In genomic region chr7:135528515-135528914, GRCm38 (mm10) we compare ENCODE assay signal across 32 mouse cellular contexts. TPM values are rescaled to one million over a fixed set of nuclear protein-coding genes. Genes with fewer than 3 reads are reported as not detected.
DNase-seq lines count a peak whose midpoint lies in the region; ATAC-seq and TF ChIP-seq lines count a peak whose summit lies in the region.
"Had no signal": no experiment of that assay in that cellular context is flagged by ENCODE, and none has a peak within 500 bp of the region (broad histone marks: within the 10 kb centered on the region; RNA-seq: fewer than 3 reads in every experiment).

Clrn3 (minus strand) TSS chr7:135528654.

- no peaks in the 10 kb centered on the region for H3K36me3 ChIP-seq in intestine, embryonic 15.5 days
- no peaks in the 10 kb centered on the region for H3K36me3 ChIP-seq in kidney, adult 2 months (ENCODE audit: control insufficient read depth, insufficient read depth, low read length)
- H3K36me3 ChIP-seq in kidney, postnatal 0 days (ENCODE audit: insufficient read depth, low read length): no peaks in the 10 kb centered on the region
- H3K36me3 ChIP-seq: embryonic facial prominence, embryonic 12.5 days; liver, embryonic 12.5 days; midbrain, embryonic 13.5 days; neural tube, embryonic 13.5 days had no signal

- no peak for TF ChIP-seq POLR2A in kidney, adult 2 months (IDR thresholded peaks at IDR 0.05; ENCODE audit: low read depth, low read length)

- TF ChIP-seq CTCF in kidney, adult 2 months (conservative IDR thresholded peaks at IDR 0.05; ENCODE audit: insufficient read depth, insufficient read length, low read depth, low read length): no peak
- TF ChIP-seq CTCF in kidney, postnatal 0 days (IDR thresholded peaks at IDR 0.05; ENCODE audit: low read depth): no peak

- H3K27me3 ChIP-seq in intestine, embryonic 15.5 days (replicated peaks): no peaks in the 10 kb centered on the region
- H3K27me3 ChIP-seq in kidney, adult 2 months (replicated peaks; ENCODE audit: control insufficient read depth, insufficient read depth, low read length): no peaks in the 10 kb centered on the region
- H3K27me3 ChIP-seq in kidney, postnatal 0 days (ENCODE audit: insufficient read depth, low read length): no peaks in the 10 kb centered on the region
- H3K27me3 ChIP-seq: embryonic facial prominence, embryonic 12.5 days; liver, embryonic 12.5 days; midbrain, embryonic 13.5 days; neural tube, embryonic 13.5 days had no signal

- WGBS in intestine, embryonic 15.5 days: 54% methylated on average over 7 of the region's 7 CpGs
- WGBS in kidney, adult 2 months: 38% methylated on average over 7 of the region's 7 CpGs
- 45% methylated on average over 7 of the region's 7 CpGs for WGBS in kidney, postnatal 0 days
- WGBS in large intestine, adult 2 months: 26% methylated on average over 7 of the region's 7 CpGs

- peak within 1 kb of the TSS; percentile 32 for H3K4me3 ChIP-seq in intestine, embryonic 15.5 days (replicated peaks)
- H3K4me3 ChIP-seq in kidney, adult 2 months (ENCODE audit: insufficient read depth, low read depth, low read length): peak within 1 kb of the TSS; percentile 67
- peak within 1 kb of the TSS; percentile 1; the same call in 1 of the 2 replicates for H3K4me3 ChIP-seq in kidney, postnatal 0 days (replicated peaks; ENCODE audit: low read depth, low read length)
- H3K4me3 ChIP-seq: embryonic facial prominence, embryonic 12.5 days; liver, embryonic 12.5 days; megakaryocyte, embryonic 14.5 days; midbrain, embryonic 13.5 days; neural tube, embryonic 13.5 days had no signal

- peak; percentile 93 for ATAC-seq in intestine, embryonic 15.5 days
- peak; percentile 74 for ATAC-seq in kidney, postnatal 0 days (replicated peaks; ENCODE audit: low FRiP score, low read depth)
- ATAC-seq: CD4-positive, CD25-positive, alpha-beta regulatory T cell, adult 4 months; forebrain, embryonic 14.5 days; hindbrain, postnatal 0 days; liver, embryonic 12.5 days; lung, postnatal 0 days; midbrain, embryonic 13.5 days had no signal

- H3K4me2 ChIP-seq in intestine, embryonic 15.5 days (replicated peaks): peak within 1 kb of the TSS; percentile 17
- H3K4me2 ChIP-seq in kidney, postnatal 0 days (ENCODE audit: low read length): peak within 1 kb of the TSS; percentile 16; the same call in 1 of the 2 replicates
- H3K4me2 ChIP-seq: embryonic facial prominence, embryonic 12.5 days; liver, embryonic 12.5 days; midbrain, embryonic 13.5 days; neural tube, embryonic 13.5 days had no signal

- peak within 1 kb of the TSS; percentile 72 for H3K27ac ChIP-seq in intestine, embryonic 15.5 days
- H3K27ac ChIP-seq in kidney, adult 2 months (ENCODE audit: insufficient read depth, low read depth, low read length): peak within 1 kb of the TSS; percentile 97
- peak within 1 kb of the TSS; percentile 50 for H3K27ac ChIP-seq in kidney, postnatal 0 days
- H3K27ac ChIP-seq: embryonic facial prominence, embryonic 12.5 days; hindbrain, postnatal 0 days; liver, embryonic 12.5 days; midbrain, embryonic 13.5 days; neural tube, embryonic 13.5 days had no signal

- no peaks in the 10 kb centered on the region for H3K9me3 ChIP-seq in intestine, embryonic 15.5 days
- no peaks in the 10 kb centered on the region for H3K9me3 ChIP-seq in kidney, postnatal 0 days (replicated peaks; ENCODE audit: low read length)
- H3K9me3 ChIP-seq: embryonic facial prominence, embryonic 12.5 days; liver, embryonic 12.5 days; midbrain, embryonic 13.5 days; neural tube, embryonic 13.5 days had no signal

- intact Hi-C loops in heart, postnatal 36 days (cut with DNase I): no loop called here

- H3K4me1 ChIP-seq in intestine, embryonic 15.5 days (replicated peaks): peaks cover 4% of the 10 kb centered on the region; the same call in 1 of the 2 replicates
- H3K4me1 ChIP-seq in kidney, adult 2 months (ENCODE audit: control insufficient read depth, insufficient read depth, low read length): peaks cover 10% of the 10 kb centered on the region; the same call in 1 of the 2 replicates
- H3K4me1 ChIP-seq in kidney, postnatal 0 days (replicated peaks; ENCODE audit: insufficient read depth, low read length): no peaks in the 10 kb centered on the region
- H3K4me1 ChIP-seq: liver, embryonic 12.5 days; midbrain, embryonic 13.5 days had no signal

- DNase-seq in kidney, adult 2 months: peak; percentile 89
- no peak for DNase-seq in kidney, postnatal 0 days (ENCODE audit: low spot score)
- DNase-seq in large intestine, adult 2 months (ENCODE audit: low read depth, low spot score): peak; percentile 93
- DNase-seq in right cerebral cortex, postnatal 25 days: no peak
- DNase-seq in heart, postnatal 36 days: no peak
- no peak for DNase-seq in adipocyte (ENCODE audit: low spot score)
- no peak for DNase-seq in layer of hippocampus, adult 9-11 months
- DNase-seq: adrenal gland, adult 2 months; cerebellum, adult 8-10 months; cerebellum, postnatal 36 days; embryo, embryonic 11 days; gastrocnemius, postnatal 14 days; heart, postnatal 14 days; layer of hippocampus, postnatal 36 days; left cerebral cortex, postnatal 4 days; lung, adult 18-20 months; lung, postnatal 4 days; thymus, postnatal 25 days had no signal

- no peak within 1 kb of the TSS for H3K9ac ChIP-seq in intestine, embryonic 15.5 days
- no peak within 1 kb of the TSS for H3K9ac ChIP-seq in kidney, postnatal 0 days (ENCODE audit: low read depth, low read length)
- H3K9ac ChIP-seq: embryonic facial prominence, embryonic 12.5 days; liver, embryonic 12.5 days; midbrain, embryonic 13.5 days; neural tube, embryonic 13.5 days had no signal

RNA-seq across cellular contexts. Expression of gene Clrn3, which starts in this region (rescaled TPM):
- 28.1 and 30.2 TPM in 2 replicates for polyA plus RNA-seq in intestine, embryonic 15.5 days (2015; fragmentation: Nextera tagmentation; extraction: Ambion mirVana)
- polyA plus RNA-seq in kidney, adult 2 months (2012; rRNA removed): 26.7 and 29.8 TPM in 2 replicates
- 24.6 and 26.1 TPM in 2 replicates for polyA plus RNA-seq in kidney, postnatal 0 days (2015; fragmentation: Nextera tagmentation; extraction: Ambion mirVana)
- polyA plus RNA-seq in large intestine, adult 2 months (2012; rRNA removed): 49.9 and 76.4 TPM in 2 replicates
- total RNA-seq in heart, postnatal 36 days (2021): not detected
- total RNA-seq: adrenal gland, adult 2 months; gastrocnemius, postnatal 14 days; granulocyte monocyte progenitor cell, adult 5-6 weeks; heart, postnatal 14 days; hindbrain, postnatal 0 days; layer of hippocampus, adult 18-20 months; layer of hippocampus, postnatal 36 days; left cerebral cortex, postnatal 4 days had no signal
- polyA plus RNA-seq: adrenal gland, adult 2 months; CD4-positive, CD25-positive, alpha-beta regulatory T cell, adult 4 months; embryonic facial prominence, embryonic 12.5 days; forebrain, embryonic 14.5 days; heart, embryonic 14.5 days; hindbrain, embryonic 11.5 days; hindbrain, postnatal 0 days; liver, embryonic 12.5 days; lung, postnatal 0 days; midbrain, embryonic 13.5 days; neural tube, embryonic 13.5 days had no signal

Comparison
In these comparisons a context has a peak if more than half of its experiments do, and no peak if none do; other contexts are left out.
1. DNase-seq: peak in kidney, adult 2 months (single experiment) and large intestine, adult 2 months (single experiment); none in kidney, postnatal 0 days (single experiment), right cerebral cortex, postnatal 25 days (single experiment), heart, postnatal 36 days (0 of 2), adipocyte (single experiment) and layer of hippocampus, adult 9-11 months (single experiment).
2. H3K4me3 ChIP-seq: peak in every context shown above with its lines; median percentile 67 in kidney, adult 2 months; 32 in intestine, embryonic 15.5 days; 1 in kidney, postnatal 0 days.
3. Peak in every context shown above with its lines, with median percentiles within 50 percentile points of each other: H3K27ac ChIP-seq.